Comparison of ENCODE assay signal across 10 mouse cellular contexts in the genomic region with DNA sequence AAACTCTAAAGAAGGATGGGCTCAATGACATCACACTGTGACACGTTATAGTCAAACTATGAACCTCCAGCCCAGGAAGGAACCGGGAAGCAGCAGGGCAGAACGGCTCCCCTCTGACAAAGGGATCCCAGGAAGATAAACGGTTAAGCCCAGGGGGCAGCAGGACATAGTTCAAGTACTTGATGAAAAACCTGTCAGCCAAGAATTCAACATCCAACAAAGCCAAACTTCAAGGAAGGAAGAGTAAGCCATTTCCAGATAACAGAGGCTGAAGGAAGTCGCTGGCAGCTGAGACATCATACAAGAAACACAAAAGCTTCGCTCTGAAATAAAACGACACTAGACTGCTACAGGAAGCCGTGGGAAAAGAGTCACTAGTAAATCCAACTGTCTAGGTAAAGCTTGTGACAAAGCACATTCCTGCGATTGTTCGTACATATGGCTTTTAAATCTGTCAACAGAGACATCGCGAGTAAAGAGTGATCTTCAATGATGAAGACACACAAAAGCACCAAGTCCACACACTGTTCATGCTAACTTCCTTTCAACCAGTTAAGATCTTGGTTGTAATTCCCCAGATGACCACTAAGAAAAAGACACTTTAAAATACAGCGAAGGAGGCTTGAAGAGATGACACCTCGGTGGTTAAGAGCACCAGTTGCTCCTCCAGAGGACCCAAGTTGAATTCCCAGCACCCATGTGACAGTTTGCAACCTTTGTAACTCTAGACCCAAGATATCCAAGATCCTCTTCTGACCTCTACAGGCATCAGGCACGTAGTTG. TPM values are rescaled to one million over a fixed set of nuclear protein-coding genes. Genes with fewer than 3 reads are reported as not detected.
DNase-seq lines count a peak whose midpoint lies in the region; ATAC-seq and TF ChIP-seq lines count a peak whose summit lies in the region.
"Had no signal": no experiment of that assay in that cellular context is flagged by ENCODE, and none has a peak within 500 bp of the region (broad histone marks: within the 10 kb centered on the region; RNA-seq: fewer than 3 reads in every experiment).

No protein-coding gene starts in this region.

- H3K4me3 ChIP-seq in liver, embryonic 11.5 days (ENCODE audit: low read depth, low read length), result no peak overlapping the region
- no peak overlapping the region for H3K4me3 ChIP-seq in liver, postnatal 0 days (ENCODE audit: low read depth, low read length)

- no peak overlapping the region for H3K4me2 ChIP-seq in liver, embryonic 11.5 days
- no peak overlapping the region for H3K4me2 ChIP-seq in liver, postnatal 0 days (ENCODE audit: low read depth, low read length)
- H3K4me2 ChIP-seq: hindbrain, embryonic 14.5 days had no signal

- no peaks in the 10 kb centered on the region for H3K4me1 ChIP-seq in liver, embryonic 11.5 days (replicated peaks; ENCODE audit: control insufficient read depth, insufficient read depth, low read length)
- H3K4me1 ChIP-seq in liver, postnatal 0 days (ENCODE audit: insufficient read depth), result no peaks in the 10 kb centered on the region

- no peak for ATAC-seq in liver, embryonic 11.5 days (replicated peaks; ENCODE audit: low FRiP score)
- ATAC-seq in liver, postnatal 0 days, result peak; percentile 38; the same call in 1 of the 2 replicates

- no peaks in the 10 kb centered on the region for H3K9me3 ChIP-seq in liver, embryonic 11.5 days (ENCODE audit: control insufficient read depth, low read length)
- no peaks in the 10 kb centered on the region for H3K9me3 ChIP-seq in liver, postnatal 0 days (ENCODE audit: low read length)

- no peaks in the 10 kb centered on the region for H3K27me3 ChIP-seq in liver, embryonic 11.5 days (replicated peaks; ENCODE audit: control insufficient read depth, insufficient read depth, low read length)
- no peaks in the 10 kb centered on the region for H3K27me3 ChIP-seq in liver, postnatal 0 days (ENCODE audit: insufficient read depth, low read length)

- DNase-seq in adrenal gland, adult 2 months, result peak; percentile 23
- no peak for DNase-seq in adrenal gland, adult 18-20 months (ENCODE audit: low spot score in 2 of 2)
- DNase-seq in liver, embryonic 11.5 days (ENCODE audit: low spot score), result no peak
- no peak for DNase-seq in liver
- peak; percentile 46 for DNase-seq in induced T-regulatory cell, adult 2 months (ENCODE audit: low read depth)
- DNase-seq in liver, postnatal 0 days, result no peak
- DNase-seq in cerebellum, postnatal 10 days, result no peak
- no peak for DNase-seq in urinary bladder, adult 18-20 months (ENCODE audit: low spot score in 2 of 2)
- DNase-seq: right cerebral cortex, adult 18-20 months had no signal

- TF ChIP-seq EP300 in liver, postnatal 0 days (IDR thresholded peaks at IDR 0.05; ENCODE audit: low read depth), result no peak

- H3K27ac ChIP-seq in liver, embryonic 11.5 days (ENCODE audit: low read depth, low read length), result peak overlapping the region; percentile 16; the same call in 1 of the 2 replicates
- H3K27ac ChIP-seq in liver, postnatal 0 days (ENCODE audit: low read depth), result no peak overlapping the region
- H3K27ac ChIP-seq: hindbrain, embryonic 14.5 days had no signal

- no peaks in the 10 kb centered on the region for H3K36me3 ChIP-seq in liver, embryonic 11.5 days (ENCODE audit: control insufficient read depth, insufficient read depth, low read length)
- peaks cover 2% of the 10 kb centered on the region; the same call in 1 of the 2 replicates for H3K36me3 ChIP-seq in liver, postnatal 0 days (replicated peaks; ENCODE audit: insufficient read depth, low read length)

- 51% methylated on average over 15 of the region's 15 CpGs for WGBS in liver, embryonic 11.5 days
- WGBS in liver, postnatal 0 days (ENCODE audit: insufficient replicate concordance), result 58% methylated on average over 15 of the region's 15 CpGs

- H3K9ac ChIP-seq in liver, embryonic 11.5 days (ENCODE audit: low read depth, low read length), result no peak overlapping the region
- no peak overlapping the region for H3K9ac ChIP-seq in liver, postnatal 0 days (replicated peaks)
- H3K9ac ChIP-seq: hindbrain, embryonic 14.5 days had no signal

- TF ChIP-seq CTCF in liver, postnatal 0 days (IDR thresholded peaks at IDR 0.05; ENCODE audit: low read depth), result peak; percentile 27; the same call in 1 of the 2 replicates

RNA-seq across cellular contexts. Expression of a gene that starts 16.8 kb away (rescaled TPM):
- 100 to 1,000 TPM; 140 to 166 TPM for total RNA-seq in adrenal gland, adult 2 months (2021)
- polyA plus RNA-seq in adrenal gland, adult 2 months (2012; rRNA removed), result 113 and 128 TPM in 2 replicates
- 100 to 1,000 TPM; 157 to 175 TPM for total RNA-seq in adrenal gland, adult 18-20 months (2021)
- polyA plus RNA-seq in liver, embryonic 11.5 days (2014; fragmentation: Nextera tagmentation; extraction: Ambion mirVana), result 8.7 and 10.2 TPM in 2 replicates
- 14.2 and 15.6 TPM in 2 replicates for polyA plus RNA-seq in liver, postnatal 0 days (2015; fragmentation: Nextera tagmentation; extraction: Ambion mirVana)

RNA-seq across cellular contexts. Expression of a gene that starts 56.0 kb away (rescaled TPM):
- 10 to 100 TPM; 46.8 to 56.7 TPM for total RNA-seq in adrenal gland, adult 2 months (2021)
- 34.1 and 38.4 TPM in 2 replicates for polyA plus RNA-seq in adrenal gland, adult 2 months (2012; rRNA removed)
- 10 to 100 TPM; 44.3 to 52.1 TPM for total RNA-seq in adrenal gland, adult 18-20 months (2021)
- polyA plus RNA-seq in liver, embryonic 11.5 days (2014; fragmentation: Nextera tagmentation; extraction: Ambion mirVana), result 4.7 and 4.9 TPM in 2 replicates
- polyA plus RNA-seq in liver, postnatal 0 days (2015; fragmentation: Nextera tagmentation; extraction: Ambion mirVana), result 2.2 and 2.4 TPM in 2 replicates

Comparison
In these comparisons a context has a peak if more than half of its experiments do, and no peak if none do; other contexts are left out.
1. DNase-seq: peak in adrenal gland, adult 2 months (single experiment) and induced T-regulatory cell, adult 2 months (single experiment); none in adrenal gland, adult 18-20 months (0 of 2), liver, embryonic 11.5 days (single experiment), liver (single experiment), liver, postnatal 0 days (single experiment), cerebellum, postnatal 10 days (0 of 2) and urinary bladder, adult 18-20 months (0 of 2).